Mouse (Mus musculus) central nervous system, embryonic 11.5 days (tissue): ENCODE data around the gene Lrrc45. TPM values are rescaled to one million over a fixed set of nuclear protein-coding genes. Genes with fewer than 3 reads are reported as not detected.

Experiments
- polyA plus RNA-seq: library from polyadenylated mRNA; depleted of rRNA; stranded (reverse); fragments of >200 nt; gene quantifications from 2 replicates; pipeline ENCODE4 v1.2.3, GENCODE M21; 2012; rRNA removed

Gene Lrrc45
- 68.5 and 84.3 TPM in 2 replicates for polyA plus RNA-seq

GRCm38 (mm10) chr11:120713580-120714518, at the start of gene Lrrc45, which contains the start of gene Cenpx:
Lrrc45 (plus strand) TSS chr11:120713925.
Cenpx (minus strand) TSS chr11:120713738.

GRCm38 (mm10) chr11:120672687-120673593, 40.8 kb upstream of the Lrrc45 start, which contains the start of gene Aspscr1:
Aspscr1 (plus strand) TSS chr11:120672973.

GRCm38 (mm10) chr11:120721124-120722066, 7.7 kb downstream of the Lrrc45 start, which contains the start of gene Rac3:
Rac3 (plus strand) TSS chr11:120721470.

GRCm38 (mm10) chr11:120727169-120727527, 13.4 kb downstream of the Lrrc45 start, which contains the start of gene Dcxr:
Dcxr (minus strand) TSS chr11:120727281.

DNA sequence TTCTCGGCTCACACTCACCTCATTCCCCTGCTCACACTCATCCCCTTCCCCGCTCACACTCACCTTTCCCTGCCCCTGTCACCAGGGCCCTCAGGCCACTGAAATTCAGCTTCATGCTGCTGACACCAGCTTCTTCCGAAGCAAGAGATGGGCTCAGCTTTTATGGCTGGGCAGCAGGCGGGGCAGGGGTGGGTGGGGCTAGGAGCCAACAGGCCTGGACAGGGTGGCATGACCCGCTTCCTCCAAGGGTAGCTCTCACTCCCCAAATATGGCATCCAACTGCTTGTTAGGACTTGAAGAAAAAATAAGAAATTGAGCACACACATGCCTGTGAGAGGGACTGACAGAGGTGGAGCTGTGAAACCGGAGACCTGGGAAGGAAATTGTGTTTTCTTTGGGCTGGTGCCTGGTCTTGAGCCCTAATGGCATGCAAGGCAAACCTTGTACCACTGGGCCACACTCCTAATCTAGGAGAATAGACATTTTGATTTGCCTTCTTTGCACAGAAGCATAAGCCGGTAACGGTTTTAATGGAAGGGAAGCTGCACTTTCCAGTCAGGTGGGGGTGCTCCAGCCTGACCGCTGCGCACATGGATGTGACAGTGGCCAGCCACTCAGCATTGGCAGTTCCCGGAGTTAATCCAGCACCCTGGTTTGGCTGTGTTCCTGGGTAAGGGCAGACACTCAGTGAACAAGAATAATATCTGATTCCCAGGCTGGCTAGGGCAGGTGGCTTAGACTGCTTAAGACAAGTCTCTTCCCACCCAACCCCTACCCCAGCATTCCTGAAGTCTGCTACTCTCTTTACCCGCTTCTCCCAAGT, 18.3 kb downstream of the Lrrc45 start, which contains the start of gene Cbr2:
Cbr2 (minus strand) TSS at position 257 of the 823 bp plus-strand sequence.

DNA sequence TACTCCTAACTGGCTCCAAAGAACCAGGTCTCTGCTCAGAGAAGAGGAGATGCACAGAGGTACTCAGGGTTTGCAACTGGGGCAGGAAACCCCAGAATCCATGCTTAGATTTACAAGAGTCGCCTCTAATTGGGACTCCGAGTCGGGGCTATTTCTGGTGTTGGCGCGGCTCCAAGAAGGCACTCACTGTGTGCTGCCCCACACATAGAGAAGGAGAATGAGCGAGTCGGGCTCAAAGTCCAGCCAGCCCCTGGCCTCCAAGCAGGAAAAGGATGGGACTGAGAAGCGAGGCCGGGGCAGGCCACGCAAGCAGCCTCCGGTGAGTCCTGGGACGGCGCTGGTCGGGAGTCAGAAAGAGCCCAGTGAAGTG, 48.9 kb downstream of the Lrrc45 start, which contains the start of gene Hmga1b:
Hmga1b (plus strand) TSS at position 123 of the 370 bp plus-strand sequence.

Other genes with a start within 250 kb of the Lrrc45 start
- 30.2 and 41.6 TPM in 2 replicates for gene Arl16, start 246.3 kb upstream of the Lrrc45 start, polyA plus RNA-seq
- 106 and 125 TPM in 2 replicates for gene Mrpl12, start 229.3 kb upstream of the Lrrc45 start, polyA plus RNA-seq
- gene Slc25a10, start 222.1 kb upstream of the Lrrc45 start, polyA plus RNA-seq = 39.4 and 50.5 TPM in 2 replicates
- gene Gcgr, start 183.2 kb upstream of the Lrrc45 start, polyA plus RNA-seq = 1.2 and 1.7 TPM in 2 replicates
- gene Mcrip1, start 164.2 kb upstream of the Lrrc45 start, polyA plus RNA-seq = 164 and 177 TPM in 2 replicates
- gene Ppp1r27, start 162.8 kb upstream of the Lrrc45 start, polyA plus RNA-seq = not detected in 2 replicates
- 365 and 391 TPM in 2 replicates for gene P4hb, start 140.7 kb upstream of the Lrrc45 start, polyA plus RNA-seq
- gene Arhgdia, start 132.3 kb upstream of the Lrrc45 start, polyA plus RNA-seq = 303 and 501 TPM in 2 replicates
- 300 and 546 TPM in 2 replicates for gene Alyref, start 115.6 kb upstream of the Lrrc45 start, polyA plus RNA-seq
- gene Anapc11, start 115.5 kb upstream of the Lrrc45 start, polyA plus RNA-seq = 138 and 143 TPM in 2 replicates
- gene Npb, start 105.4 kb upstream of the Lrrc45 start, polyA plus RNA-seq = 1.4 TPM in 2 replicates
- 132 and 188 TPM in 2 replicates for gene Pcyt2, start 96.0 kb upstream of the Lrrc45 start, polyA plus RNA-seq
- gene Sirt7, start 88.7 kb upstream of the Lrrc45 start, polyA plus RNA-seq = 44.4 and 107 TPM in 2 replicates
- 42.7 and 60.6 TPM in 2 replicates for gene Mafg, start 80.3 kb upstream of the Lrrc45 start, polyA plus RNA-seq
- 13.8 and 25.2 TPM in 2 replicates for gene Pycr1, start 70.2 kb upstream of the Lrrc45 start, polyA plus RNA-seq
- 0.08 and 0.26 TPM in 2 replicates for gene Myadml2, start 65.8 kb upstream of the Lrrc45 start, polyA plus RNA-seq
- 2.2 and 5.1 TPM in 2 replicates for gene Notum, start 52.8 kb upstream of the Lrrc45 start, polyA plus RNA-seq
- gene Aspscr1, start 41.0 kb upstream of the Lrrc45 start, polyA plus RNA-seq = 69.8 and 105 TPM in 2 replicates
- 49.4 and 73.3 TPM in 2 replicates for gene Cenpx, start 187 bp upstream of the Lrrc45 start, polyA plus RNA-seq
- 63.0 and 69.7 TPM in 2 replicates for gene Rac3, start 7.5 kb downstream of the Lrrc45 start, polyA plus RNA-seq
- 11.3 and 14.7 TPM in 2 replicates for gene Dcxr, start 13.4 kb downstream of the Lrrc45 start, polyA plus RNA-seq
- 0.55 and 2.0 TPM in 2 replicates for gene Cbr2, start 18.2 kb downstream of the Lrrc45 start, polyA plus RNA-seq
- gene Hmga1b, start 48.9 kb downstream of the Lrrc45 start, polyA plus RNA-seq = 3.8 and 8.8 TPM in 2 replicates
- gene Rfng, start 70.3 kb downstream of the Lrrc45 start, polyA plus RNA-seq = 41.7 and 45.5 TPM in 2 replicates
- gene Gps1, start 70.3 kb downstream of the Lrrc45 start, polyA plus RNA-seq = 169 and 233 TPM in 2 replicates
- gene Dus1l, start 82.5 kb downstream of the Lrrc45 start, polyA plus RNA-seq = 52.1 and 79.3 TPM in 2 replicates
- 227 and 256 TPM in 2 replicates for gene Fasn, start 110.6 kb downstream of the Lrrc45 start, polyA plus RNA-seq
- gene Ccdc57, start 218.9 kb downstream of the Lrrc45 start, polyA plus RNA-seq = 6.2 and 6.9 TPM in 2 replicates
- gene Slc16a3, start 234.6 kb downstream of the Lrrc45 start, polyA plus RNA-seq = 41.4 and 41.9 TPM in 2 replicates